Mouse (Mus musculus): ENCODE results near the gene Immp2l. TPM values are rescaled to one million over a fixed set of nuclear protein-coding genes. Genes with fewer than 3 reads are reported as not detected.
"Not testable (repeated sequence)": the region's sequence is repeated elsewhere in the genome, so short reads cannot be mapped to it uniquely, and the experiment has no call there.

Immp2l gene
- polyA plus RNA-seq, 1 experiment from 2014 or later: 7.0 TPM

- no peak overlapping the region for H3K27ac ChIP-seq (ENCODE audit: low read length)
- H3K4me2 ChIP-seq (replicated peaks; ENCODE audit: low read depth, low read length): no peak overlapping the region
- no peak overlapping the region for H3K4me3 ChIP-seq (ENCODE audit: low read length)
- no peaks in the 10 kb centered on the region for H3K27me3 ChIP-seq (ENCODE audit: insufficient read depth, low read length)
- 88% methylated on average over 5 of the region's 5 CpGs for WGBS
- no peaks in the 10 kb centered on the region for H3K4me1 ChIP-seq (ENCODE audit: insufficient read depth, low read length)
- no peaks in the 10 kb centered on the region for H3K9me3 ChIP-seq (ENCODE audit: low read length)
- no peak for ATAC-seq (ENCODE audit: low FRiP score, low TSS enrichment)
- no peak overlapping the region for H3K9ac ChIP-seq (replicated peaks; ENCODE audit: low read length)
- H3K36me3 ChIP-seq (ENCODE audit: insufficient read depth, low read length): no peaks in the 10 kb centered on the region
Measured at GRCm38 (mm10) chr12:41774623-41775323, 750.9 kb downstream of the Immp2l start.

GRCm38 (mm10) chr12:41777762-41778161 is 753.9 kb downstream of the Immp2l start:
- no CpG with 5 or more reads among the region's 4 CpGs for WGBS
- ATAC-seq (ENCODE audit: low FRiP score, low TSS enrichment): peak; percentile 63; the same call in 1 of the 2 replicates
- H3K4me2 ChIP-seq (replicated peaks; ENCODE audit: low read depth, low read length): not testable (repeated sequence)

DNA sequence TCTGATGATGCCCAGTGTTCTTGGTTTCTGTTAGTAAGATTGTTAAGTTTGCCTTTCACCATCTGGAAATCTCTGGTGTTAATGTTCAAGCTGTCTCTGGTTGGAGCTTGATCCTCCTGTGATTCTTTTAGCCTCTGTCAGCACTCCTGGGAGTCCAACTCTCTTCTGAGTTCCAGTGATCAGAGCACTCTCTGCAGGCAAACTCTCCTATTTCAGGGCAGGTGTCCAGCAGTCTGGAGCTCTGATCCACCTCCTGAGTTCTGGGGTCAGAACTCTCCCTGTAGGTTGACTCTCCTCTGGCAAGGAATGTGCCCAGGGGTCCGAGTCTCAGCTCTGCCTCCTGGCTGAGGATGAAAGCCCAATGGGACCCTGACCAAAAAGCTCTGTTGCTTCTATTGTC is 769.8 kb downstream of the Immp2l start:
- not testable (repeated sequence) for ATAC-seq (ENCODE audit: low FRiP score, low TSS enrichment); H3K4me3 ChIP-seq (ENCODE audit: low read length); H3K27me3 ChIP-seq (ENCODE audit: insufficient read depth, low read length); H3K4me2 ChIP-seq (replicated peaks; ENCODE audit: low read depth, low read length); H3K9ac ChIP-seq (replicated peaks; ENCODE audit: low read length); H3K27ac ChIP-seq (ENCODE audit: low read length); H3K36me3 ChIP-seq (ENCODE audit: insufficient read depth, low read length); H3K9me3 ChIP-seq (ENCODE audit: low read length); H3K4me1 ChIP-seq (ENCODE audit: insufficient read depth, low read length)
- 73% methylated on average over 1 of the region's 1 CpGs for WGBS

More at GRCm38 (mm10) chr12:41777762-41778161, 753.9 kb downstream of the Immp2l start:
- H3K4me1 ChIP-seq (ENCODE audit: insufficient read depth, low read length); H3K9ac ChIP-seq (replicated peaks; ENCODE audit: low read length); H3K27me3 ChIP-seq (ENCODE audit: insufficient read depth, low read length); H3K27ac ChIP-seq (ENCODE audit: low read length); H3K9me3 ChIP-seq (ENCODE audit: low read length); H3K4me3 ChIP-seq (ENCODE audit: low read length); H3K36me3 ChIP-seq (ENCODE audit: insufficient read depth, low read length): not testable (repeated sequence)

- no peak for ATAC-seq (ENCODE audit: low FRiP score, low TSS enrichment)
- no peak overlapping the region for H3K9ac ChIP-seq (replicated peaks; ENCODE audit: low read length)
- no peaks in the 10 kb centered on the region for H3K27me3 ChIP-seq (ENCODE audit: insufficient read depth, low read length)
- WGBS: 88% methylated on average over 6 of the region's 6 CpGs
- H3K27ac ChIP-seq (ENCODE audit: low read length): no peak overlapping the region
- no peaks in the 10 kb centered on the region for H3K4me1 ChIP-seq (ENCODE audit: insufficient read depth, low read length)
- no peaks in the 10 kb centered on the region for H3K36me3 ChIP-seq (ENCODE audit: insufficient read depth, low read length)
- no peaks in the 10 kb centered on the region for H3K9me3 ChIP-seq (ENCODE audit: low read length)
- no peak overlapping the region for H3K4me3 ChIP-seq (ENCODE audit: low read length)
- H3K4me2 ChIP-seq (replicated peaks; ENCODE audit: low read depth, low read length): no peak overlapping the region
Measured at GRCm38 (mm10) chr12:41829517-41829916, 805.6 kb downstream of the Immp2l start.

- Histone ChIP-seq H3K27me3 (ENCODE audit: insufficient read depth, low read length) (no peaks in the 10 kb centered on the region), H3K4me2 (replicated peaks; ENCODE audit: low read depth, low read length) (no peak overlapping the region), H3K9me3 (ENCODE audit: low read length) (no peaks in the 10 kb centered on the region), H3K9ac (replicated peaks; ENCODE audit: low read length) (no peak overlapping the region), H3K27ac (ENCODE audit: low read length) (no peak overlapping the region), H3K4me1 (ENCODE audit: insufficient read depth, low read length) (no peaks in the 10 kb centered on the region), H3K4me3 (ENCODE audit: low read length) (no peak overlapping the region), H3K36me3 (ENCODE audit: insufficient read depth, low read length) (no peaks in the 10 kb centered on the region)
- WGBS: 78% methylated on average over 7 of the region's 7 CpGs
- no peak for ATAC-seq (ENCODE audit: low FRiP score, low TSS enrichment)
Measured at GRCm38 (mm10) chr12:41831731-41832130, 807.8 kb downstream of the Immp2l start.

DNA sequence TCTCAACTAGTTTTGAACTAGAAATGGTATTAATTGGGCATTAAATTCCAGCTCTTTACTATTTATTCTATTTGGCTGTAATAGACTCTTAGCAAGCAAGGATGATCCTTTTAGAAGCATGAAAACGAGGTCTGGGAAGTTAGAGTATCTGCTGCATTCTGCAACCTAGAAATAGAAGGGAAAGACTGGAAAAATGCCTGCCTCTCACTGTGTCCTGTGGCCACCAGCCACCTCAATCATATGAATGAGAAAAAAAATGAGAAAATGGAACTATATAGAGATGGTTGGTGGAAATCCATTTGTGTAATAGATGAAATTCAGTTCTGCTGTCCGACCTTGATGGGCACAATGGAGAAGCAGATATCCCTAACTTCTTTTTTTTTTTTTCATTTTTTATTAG is 810.8 kb downstream of the Immp2l start:
- H3K27ac ChIP-seq (ENCODE audit: low read length): no peak overlapping the region
- no peak overlapping the region for H3K4me2 ChIP-seq (replicated peaks; ENCODE audit: low read depth, low read length)
- H3K9ac ChIP-seq (replicated peaks; ENCODE audit: low read length): no peak overlapping the region
- no peaks in the 10 kb centered on the region for H3K9me3 ChIP-seq (ENCODE audit: low read length)
- no peaks in the 10 kb centered on the region for H3K36me3 ChIP-seq (ENCODE audit: insufficient read depth, low read length)
- H3K27me3 ChIP-seq (ENCODE audit: insufficient read depth, low read length): no peaks in the 10 kb centered on the region
- no peak for ATAC-seq (ENCODE audit: low FRiP score, low TSS enrichment)
- 92% methylated on average over 2 of the region's 2 CpGs for WGBS
- H3K4me3 ChIP-seq (ENCODE audit: low read length): no peak overlapping the region
- no peaks in the 10 kb centered on the region for H3K4me1 ChIP-seq (ENCODE audit: insufficient read depth, low read length)

- ATAC-seq (ENCODE audit: low FRiP score, low TSS enrichment): no peak
- H3K4me1 ChIP-seq (ENCODE audit: insufficient read depth, low read length): no peaks in the 10 kb centered on the region
- H3K9ac ChIP-seq (replicated peaks; ENCODE audit: low read length): no peak overlapping the region
- H3K27ac ChIP-seq (ENCODE audit: low read length): no peak overlapping the region
- H3K4me3 ChIP-seq (ENCODE audit: low read length): no peak overlapping the region
- WGBS: 70% methylated on average over 6 of the region's 6 CpGs
- no peaks in the 10 kb centered on the region for H3K27me3 ChIP-seq (ENCODE audit: insufficient read depth, low read length)
- no peak overlapping the region for H3K4me2 ChIP-seq (replicated peaks; ENCODE audit: low read depth, low read length)
- no peaks in the 10 kb centered on the region for H3K9me3 ChIP-seq (ENCODE audit: low read length)
- no peaks in the 10 kb centered on the region for H3K36me3 ChIP-seq (ENCODE audit: insufficient read depth, low read length)
Measured at GRCm38 (mm10) chr12:41838334-41838847, 814.5 kb downstream of the Immp2l start.

GRCm38 (mm10) chr12:41839241-41839640 is 815.4 kb downstream of the Immp2l start:
- no peaks in the 10 kb centered on the region for H3K4me1 ChIP-seq (ENCODE audit: insufficient read depth, low read length)
- no peak overlapping the region for H3K9ac ChIP-seq (replicated peaks; ENCODE audit: low read length)
- 85% methylated on average over 2 of the region's 2 CpGs for WGBS
- no peak overlapping the region for H3K4me3 ChIP-seq (ENCODE audit: low read length)
- H3K27me3 ChIP-seq (ENCODE audit: insufficient read depth, low read length): no peaks in the 10 kb centered on the region
- H3K4me2 ChIP-seq (replicated peaks; ENCODE audit: low read depth, low read length): no peak overlapping the region
- H3K36me3 ChIP-seq (ENCODE audit: insufficient read depth, low read length): no peaks in the 10 kb centered on the region
- ATAC-seq (ENCODE audit: low FRiP score, low TSS enrichment): no peak
- H3K27ac ChIP-seq (ENCODE audit: low read length): no peak overlapping the region
- H3K9me3 ChIP-seq (ENCODE audit: low read length): no peaks in the 10 kb centered on the region

DNA sequence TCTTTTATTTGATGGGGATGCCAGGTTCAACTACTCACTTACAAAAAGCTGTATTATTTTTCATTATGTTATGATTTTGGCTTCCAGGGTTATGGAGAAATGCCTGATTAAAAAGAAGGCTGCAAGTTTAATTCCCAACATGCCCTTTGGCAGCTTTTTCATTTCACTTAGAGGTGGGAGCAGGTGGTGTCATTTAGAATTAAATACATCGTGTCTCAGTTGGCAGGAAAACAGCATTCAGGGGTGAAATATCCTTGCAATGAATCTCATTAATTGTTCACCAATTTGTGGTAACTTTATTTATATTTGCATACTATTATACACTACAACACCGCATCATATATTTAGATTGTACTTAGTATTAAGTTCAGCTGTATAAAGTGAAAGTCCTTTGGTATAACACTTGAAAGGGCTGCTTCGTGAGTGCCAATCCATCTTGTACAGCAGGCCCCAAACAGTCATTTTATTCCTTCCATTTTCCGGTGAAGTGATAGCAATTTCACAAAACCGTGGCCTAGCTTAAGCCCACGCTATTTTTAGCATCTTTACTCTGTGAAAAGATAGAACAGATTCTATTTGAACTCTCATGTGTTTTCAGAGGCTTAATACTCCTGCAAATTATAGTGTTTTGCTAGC is 818.9 kb downstream of the Immp2l start:
- H3K9ac ChIP-seq (replicated peaks; ENCODE audit: low read length): no peak overlapping the region
- WGBS: 65% methylated on average over 6 of the region's 6 CpGs
- H3K4me3 ChIP-seq (ENCODE audit: low read length): no peak overlapping the region
- no peaks in the 10 kb centered on the region for H3K36me3 ChIP-seq (ENCODE audit: insufficient read depth, low read length)
- H3K4me2 ChIP-seq (replicated peaks; ENCODE audit: low read depth, low read length): no peak overlapping the region
- no peaks in the 10 kb centered on the region for H3K27me3 ChIP-seq (ENCODE audit: insufficient read depth, low read length)
- H3K4me1 ChIP-seq (ENCODE audit: insufficient read depth, low read length): no peaks in the 10 kb centered on the region
- no peaks in the 10 kb centered on the region for H3K9me3 ChIP-seq (ENCODE audit: low read length)
- H3K27ac ChIP-seq (ENCODE audit: low read length): no peak overlapping the region
- ATAC-seq (ENCODE audit: low FRiP score, low TSS enrichment): no peak

DNA sequence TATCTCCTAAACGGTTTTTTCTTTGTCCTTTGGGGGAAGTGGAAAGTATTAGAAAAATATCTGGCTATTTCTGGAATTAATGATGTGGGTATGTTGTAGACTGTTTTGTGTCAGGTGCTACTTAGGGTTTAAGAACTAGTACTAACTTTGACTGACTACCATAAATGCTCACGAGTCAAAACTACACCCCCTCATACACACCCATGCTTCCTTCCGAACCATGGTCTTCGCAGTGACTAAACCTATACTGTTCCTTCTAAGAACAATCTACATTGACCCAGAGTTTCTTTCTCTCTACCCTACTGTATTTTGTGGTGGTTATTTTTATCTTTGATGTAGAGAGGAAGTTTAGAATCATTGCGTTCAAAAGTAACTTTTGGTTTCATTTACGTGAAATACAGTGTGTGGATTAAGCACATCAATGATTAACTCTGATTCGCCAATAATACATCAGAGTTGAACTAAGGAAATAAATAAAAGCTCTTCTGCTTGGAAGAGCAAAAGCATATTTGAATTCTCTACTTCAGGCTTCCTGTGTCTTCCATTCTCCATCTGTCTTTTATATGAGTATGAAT is 828.1 kb downstream of the Immp2l start:
- 80% methylated on average over 7 of the region's 7 CpGs for WGBS
- H3K9ac ChIP-seq (replicated peaks; ENCODE audit: low read length): no peak overlapping the region
- no peaks in the 10 kb centered on the region for H3K36me3 ChIP-seq (ENCODE audit: insufficient read depth, low read length)
- H3K27me3 ChIP-seq (ENCODE audit: insufficient read depth, low read length): no peaks in the 10 kb centered on the region
- no peaks in the 10 kb centered on the region for H3K4me1 ChIP-seq (ENCODE audit: insufficient read depth, low read length)
- no peak overlapping the region for H3K27ac ChIP-seq (ENCODE audit: low read length)
- H3K4me3 ChIP-seq (ENCODE audit: low read length): no peak overlapping the region
- H3K4me2 ChIP-seq (replicated peaks; ENCODE audit: low read depth, low read length): no peak overlapping the region
- H3K9me3 ChIP-seq (ENCODE audit: low read length): no peaks in the 10 kb centered on the region
- no peak for ATAC-seq (ENCODE audit: low FRiP score, low TSS enrichment)
